Mouse (Mus musculus) limb, embryonic 10.5 days (tissue): ENCODE measurements around the gene Aamdc. TPM values are rescaled to one million over a fixed set of nuclear protein-coding genes. Genes with fewer than 3 reads are reported as not detected.
A peak's percentile ranks its signal among the peaks of the same experiment; 100 is the strongest.

Experiments used
- DNase-seq: peaks from one replicate; pipeline ENCODE4 v3.0.0-alpha.2; 2017; ENCODE audit warnings: low spot score
- H3K27ac ChIP-seq: fragments of 300-500 bp; sonication (generic); 2 replicates; pipeline ENCODE4 v1.5.1; 2016; ENCODE audit warnings: mild to moderate bottlenecking
- H3K27me3 ChIP-seq: fragments of 300-500 bp; sonication (generic); 2 replicates; pipeline ENCODE4 v1.6.1; 2016; ENCODE audit warnings: low read depth, mild to moderate bottlenecking; ENCODE audit not compliant: poor library complexity, severe bottlenecking
- H3K36me3 ChIP-seq: fragments of 300-500 bp; sonication (generic); 2 replicates; pipeline ENCODE4 v1.6.1; 2016; ENCODE audit warnings: mild to moderate bottlenecking, moderate library complexity
- H3K4me1 ChIP-seq: fragments of 300-500 bp; sonication (generic); 2 replicates; pipeline ENCODE4 v1.6.1; 2016
- H3K4me3 ChIP-seq: fragments of 300-500 bp; sonication (generic); 2 replicates; pipeline ENCODE4 v1.5.1; 2016; ENCODE audit warnings: mild to moderate bottlenecking, moderate library complexity
- H3K9me3 ChIP-seq: fragments of 300-500 bp; sonication (generic); replicated peaks from 2 replicates; pipeline ENCODE4 v1.6.1; 2016; ENCODE audit warnings: mild to moderate bottlenecking
- WGBS: fragments of 180-500 bp; shearing (Covaris S2); methylation state at CpG from one replicate; pipeline ENCODE4 v1.1.7; 2016; 5-methylcytosine and 5-hydroxymethylcytosine counted together
- polyA plus RNA-seq: library from polyadenylated mRNA; unstranded; fragments of >200 nt; fragmentation: Nextera tagmentation; extraction: Ambion mirVana; gene quantifications from 2 replicates; pipeline ENCODE4 v1.2.1, GENCODE M21; 2016

The Aamdc gene
- polyA plus RNA-seq = 28.7 and 39.8 TPM in 2 replicates

DNA sequence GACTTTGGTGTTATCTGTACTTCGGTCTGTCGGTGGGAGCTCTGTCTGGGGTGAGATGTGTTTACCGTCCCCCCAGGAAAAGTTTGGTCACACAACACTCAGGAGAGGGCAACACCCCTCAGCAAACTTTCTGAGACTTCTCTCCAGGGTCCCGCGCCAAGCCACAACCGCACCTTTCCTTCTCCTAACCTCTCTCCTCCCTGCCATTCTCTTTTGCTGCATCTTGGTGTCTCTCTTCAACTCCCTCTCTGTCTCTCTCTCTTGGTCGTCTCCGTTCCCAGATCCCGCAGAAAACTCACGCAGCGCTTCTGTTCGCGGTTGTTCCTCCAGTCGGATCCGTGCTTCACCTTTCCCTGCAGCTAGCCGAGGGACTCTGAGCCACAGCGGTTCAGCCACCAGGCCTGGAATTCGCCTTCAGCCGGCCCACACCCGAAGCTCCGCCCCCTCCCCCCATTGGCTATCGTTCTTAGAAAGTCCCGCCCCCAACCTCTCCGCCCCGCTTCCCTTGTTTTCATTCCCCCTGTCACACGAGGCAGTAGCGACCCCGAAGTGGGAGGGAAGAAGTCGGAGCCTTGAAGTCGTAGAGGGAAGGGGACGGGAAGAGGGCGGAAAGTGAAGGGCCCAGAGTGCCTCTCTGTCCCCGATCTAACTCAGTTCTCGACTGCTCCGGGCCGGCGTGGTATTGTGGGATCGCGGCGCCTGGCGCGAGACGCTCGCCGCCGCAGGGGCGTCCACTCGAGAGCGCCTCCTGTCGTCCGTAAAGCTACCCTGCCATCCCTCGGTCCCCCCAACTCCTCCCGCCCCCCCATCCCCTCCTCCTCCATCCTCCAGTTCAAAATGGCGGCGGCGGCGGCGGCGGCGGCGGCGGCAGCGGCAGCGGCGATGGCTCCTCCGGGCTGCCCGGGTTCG lies at the start of gene Aamdc, which contains the start of gene Rsf1:
Aamdc (minus strand) TSS at position 431 of the 909 bp plus-strand sequence.
Rsf1 (plus strand) TSS at position 823 of the 909 bp plus-strand sequence.
- H3K27me3 ChIP-seq = no peaks in the 10 kb centered on the region
- H3K36me3 ChIP-seq = 0 out of 2 replicates have a peak, but pooled peaks cover 3% of the 10 kb centered on the region
- H3K4me1 ChIP-seq = peaks cover 10% of the 10 kb centered on the region
- H3K9me3 ChIP-seq = no peaks in the 10 kb centered on the region
- H3K27ac ChIP-seq = peak within 1 kb of the TSS; percentile 100
- peak; percentile 95 for DNase-seq
- under 1% methylated on average over 52 of the region's 68 CpGs for WGBS
- H3K4me3 ChIP-seq = peak within 1 kb of the TSS; percentile 100

DNA sequence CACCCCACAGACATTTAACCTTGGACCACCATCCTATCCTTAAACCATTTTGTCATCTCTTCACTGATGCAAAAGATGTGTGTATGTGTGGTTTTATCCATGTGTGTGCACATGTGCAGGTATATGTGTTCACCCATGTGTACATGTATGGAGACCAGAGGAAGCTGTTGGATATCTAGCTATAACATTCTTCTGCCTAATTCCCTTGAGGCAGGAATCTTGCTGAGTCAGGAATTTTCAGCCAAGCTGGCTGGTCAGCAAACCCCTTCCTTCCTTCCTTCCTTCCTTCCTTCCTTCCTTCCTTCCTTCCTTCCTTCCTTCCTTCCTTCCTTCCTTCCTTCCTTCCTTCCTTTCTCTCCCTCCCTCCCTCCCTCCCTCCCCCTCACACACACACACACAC lies 44.1 kb upstream of the Aamdc start:
- no peak for DNase-seq
- H3K4me1 ChIP-seq = no peaks in the 10 kb centered on the region
- H3K27me3 ChIP-seq = no peaks in the 10 kb centered on the region
- peaks cover 11% of the 10 kb centered on the region for H3K36me3 ChIP-seq
- H3K9me3 ChIP-seq = no peaks in the 10 kb centered on the region
- H3K4me3 ChIP-seq = no peak overlapping the region
- no peak overlapping the region for H3K27ac ChIP-seq

DNA sequence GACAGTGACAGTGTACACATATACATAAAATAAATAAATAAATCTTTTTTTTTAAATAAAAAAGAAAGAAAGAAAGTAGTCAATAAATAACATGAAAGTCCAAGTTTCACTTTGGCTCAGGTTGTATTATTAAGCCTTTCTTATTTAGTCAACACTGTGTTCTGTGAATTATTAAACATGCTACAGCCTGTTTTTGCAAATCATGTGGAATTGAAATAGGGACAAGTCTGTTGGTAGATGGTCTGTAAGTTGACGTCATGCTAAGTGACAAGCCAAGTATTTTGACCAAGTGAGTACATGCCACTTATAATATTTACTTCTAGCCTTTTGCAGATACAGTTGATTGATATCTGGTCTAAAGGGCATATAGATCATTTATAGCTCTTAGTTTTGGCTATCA lies 43.4 kb upstream of the Aamdc start:
- Histone ChIP-seq H3K27ac (no peak overlapping the region), H3K4me1 (no peaks in the 10 kb centered on the region), H3K9me3 (no peaks in the 10 kb centered on the region), H3K4me3 (no peak overlapping the region), H3K36me3 (peaks cover 18% of the 10 kb centered on the region), H3K27me3 (no peaks in the 10 kb centered on the region)
- 91% methylated on average over 1 of the region's 1 CpGs for WGBS
- no peak for DNase-seq

DNA sequence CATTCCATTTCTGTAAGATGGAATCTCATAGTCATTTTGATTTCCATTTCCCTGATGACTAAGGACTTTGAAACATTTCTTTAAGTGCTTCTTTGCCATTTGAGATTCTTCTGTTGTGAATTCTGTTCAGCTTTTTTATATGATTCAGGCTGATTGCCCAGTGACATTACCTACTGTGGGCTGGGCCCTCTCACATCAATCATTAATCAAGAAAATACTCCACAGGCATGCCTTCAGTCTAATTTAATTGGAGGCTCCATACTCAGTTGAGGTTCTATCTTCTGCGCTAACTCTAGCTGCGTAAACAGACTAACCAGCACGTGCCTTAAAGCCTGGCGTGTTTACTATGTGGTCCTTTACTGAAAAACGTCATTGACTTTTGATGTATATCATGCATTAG lies 42.0 kb upstream of the Aamdc start:
- DNase-seq = no peak
- no peak overlapping the region for H3K27ac ChIP-seq
- no peak overlapping the region for H3K4me3 ChIP-seq
- H3K4me1 ChIP-seq = no peaks in the 10 kb centered on the region
- H3K36me3 ChIP-seq = peaks cover 24% of the 10 kb centered on the region
- no peaks in the 10 kb centered on the region for H3K9me3 ChIP-seq
- 97% methylated on average over 5 of the region's 5 CpGs for WGBS
- no peaks in the 10 kb centered on the region for H3K27me3 ChIP-seq

DNA sequence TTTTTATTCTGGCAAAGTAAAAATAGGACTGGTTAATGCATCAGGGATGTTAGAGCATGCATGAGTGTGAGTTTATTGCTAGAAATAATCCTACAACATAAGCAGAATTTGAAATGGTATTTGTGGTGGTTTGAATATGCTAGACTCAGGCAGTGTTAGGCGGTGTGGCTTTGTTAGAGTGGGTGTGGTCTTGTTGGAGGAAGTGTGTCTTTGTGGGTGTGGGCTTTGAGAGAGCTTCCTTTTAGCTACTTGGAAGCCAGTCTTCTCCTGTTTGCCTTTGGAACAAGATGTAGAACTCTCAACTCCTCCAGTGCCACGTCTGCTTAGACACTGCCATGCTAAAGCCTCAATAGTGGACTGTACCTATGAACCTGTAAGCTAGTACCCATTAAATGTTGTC lies 19.3 kb upstream of the Aamdc start:
- Histone ChIP-seq H3K4me1 (no peaks in the 10 kb centered on the region), H3K27ac (no peak overlapping the region), H3K36me3 (peaks cover 20% of the 10 kb centered on the region), H3K9me3 (no peaks in the 10 kb centered on the region), H3K4me3 (no peak overlapping the region), H3K27me3 (no peaks in the 10 kb centered on the region)
- no peak for DNase-seq
- 92% methylated on average over 2 of the region's 2 CpGs for WGBS

DNA sequence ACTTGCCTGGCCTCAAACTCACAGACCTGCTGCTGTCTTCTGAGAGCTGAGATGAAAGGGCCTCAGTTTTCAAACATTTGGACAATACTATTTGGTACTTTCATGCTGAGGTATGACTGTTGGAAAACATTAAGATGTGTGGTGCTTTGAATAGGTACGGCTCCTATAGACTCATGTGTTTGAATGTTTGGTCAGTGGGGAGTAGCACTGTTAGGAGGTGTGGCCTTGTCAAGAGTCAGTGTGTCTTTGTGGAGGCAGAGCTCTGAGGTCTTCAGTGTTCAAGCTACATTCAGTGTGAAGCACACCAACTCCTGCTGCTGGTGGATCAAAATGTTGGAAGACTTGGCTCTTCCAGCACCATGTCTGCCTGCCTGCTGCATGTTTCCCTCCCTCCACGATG lies 14.2 kb upstream of the Aamdc start:
- peaks cover 38% of the 10 kb centered on the region for H3K36me3 ChIP-seq
- H3K27ac ChIP-seq = no peak overlapping the region
- H3K4me3 ChIP-seq = no peak overlapping the region
- no peaks in the 10 kb centered on the region for H3K27me3 ChIP-seq
- DNase-seq = no peak
- H3K9me3 ChIP-seq = no peaks in the 10 kb centered on the region
- WGBS = 93% methylated on average over 2 of the region's 2 CpGs
- peaks cover 8% of the 10 kb centered on the region; the same call in 1 of the 2 replicates for H3K4me1 ChIP-seq

DNA sequence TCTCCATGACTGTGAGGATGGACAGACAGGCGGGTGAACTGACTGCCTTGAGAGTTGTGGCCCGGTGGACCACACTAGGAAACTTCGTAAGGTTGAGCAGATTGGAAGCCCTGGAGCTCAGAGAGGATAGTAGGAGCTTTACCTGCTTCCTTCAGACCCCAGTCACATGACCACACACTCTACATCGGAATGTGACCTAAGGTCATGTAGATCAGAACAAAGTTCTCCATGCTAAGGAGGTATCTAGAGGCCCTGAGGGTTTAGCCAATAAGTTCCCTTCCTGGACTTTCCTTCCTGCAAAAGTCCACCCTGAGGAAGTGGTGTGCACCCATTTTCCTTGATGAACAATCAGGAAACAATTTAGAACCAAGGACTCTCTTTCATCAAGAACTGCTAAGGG lies 13.1 kb upstream of the Aamdc start:
- H3K9me3 ChIP-seq = no peaks in the 10 kb centered on the region
- WGBS = 96% methylated on average over 4 of the region's 4 CpGs
- H3K27me3 ChIP-seq = no peaks in the 10 kb centered on the region
- no peak overlapping the region for H3K4me3 ChIP-seq
- peaks cover 8% of the 10 kb centered on the region; the same call in 1 of the 2 replicates for H3K4me1 ChIP-seq
- H3K36me3 ChIP-seq = peaks cover 38% of the 10 kb centered on the region
- DNase-seq = no peak
- H3K27ac ChIP-seq = no peak overlapping the region

DNA sequence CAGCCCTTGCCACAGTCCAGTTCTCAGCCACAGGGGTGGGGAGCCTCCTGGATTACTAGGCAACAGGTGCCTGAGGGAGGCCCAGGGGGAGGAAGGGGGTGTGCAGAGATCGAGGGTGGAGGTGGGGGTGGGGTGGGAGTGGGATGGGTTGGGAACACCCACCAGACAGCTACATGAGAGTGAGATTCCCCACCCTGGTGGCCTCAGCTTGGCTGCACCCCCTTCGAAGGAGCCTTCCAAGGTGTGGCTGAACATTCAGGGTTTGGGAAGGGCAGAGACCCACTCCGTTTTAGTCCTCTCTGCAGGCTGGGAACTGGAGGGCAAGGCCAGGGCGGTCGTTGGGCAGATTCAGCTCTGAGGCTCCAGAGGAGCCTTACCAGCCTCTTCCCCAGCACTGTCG lies 12.0 kb upstream of the Aamdc start:
- H3K4me3 ChIP-seq = no peak overlapping the region
- 77% methylated on average over 6 of the region's 6 CpGs for WGBS
- H3K27me3 ChIP-seq = no peaks in the 10 kb centered on the region
- peaks cover 38% of the 10 kb centered on the region for H3K36me3 ChIP-seq
- H3K9me3 ChIP-seq = no peaks in the 10 kb centered on the region
- no peak for DNase-seq
- no peak overlapping the region for H3K27ac ChIP-seq
- H3K4me1 ChIP-seq = peaks cover 8% of the 10 kb centered on the region; the same call in 1 of the 2 replicates

DNA sequence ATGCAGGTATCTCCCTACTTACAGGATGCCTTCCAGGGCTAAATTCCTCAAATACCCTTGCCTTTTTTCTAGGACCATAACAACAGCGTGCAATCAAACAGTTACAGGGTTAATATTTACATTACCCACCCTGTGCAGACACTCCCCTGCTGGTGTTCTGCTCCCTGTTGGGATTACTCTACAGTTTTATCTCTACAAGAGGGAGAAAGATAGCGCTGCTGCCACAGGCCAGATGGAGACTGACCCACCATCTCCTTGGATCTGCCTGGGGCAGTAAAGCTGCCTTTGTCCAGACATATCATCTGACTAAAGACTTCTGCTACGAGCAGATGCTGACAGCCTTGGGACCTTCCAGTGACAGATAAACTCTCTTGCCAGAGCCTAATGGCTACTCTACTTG lies 11.2 kb upstream of the Aamdc start:
- no peak for DNase-seq
- 22% methylated on average over 3 of the region's 3 CpGs for WGBS
- no peak overlapping the region for H3K4me3 ChIP-seq

DNA sequence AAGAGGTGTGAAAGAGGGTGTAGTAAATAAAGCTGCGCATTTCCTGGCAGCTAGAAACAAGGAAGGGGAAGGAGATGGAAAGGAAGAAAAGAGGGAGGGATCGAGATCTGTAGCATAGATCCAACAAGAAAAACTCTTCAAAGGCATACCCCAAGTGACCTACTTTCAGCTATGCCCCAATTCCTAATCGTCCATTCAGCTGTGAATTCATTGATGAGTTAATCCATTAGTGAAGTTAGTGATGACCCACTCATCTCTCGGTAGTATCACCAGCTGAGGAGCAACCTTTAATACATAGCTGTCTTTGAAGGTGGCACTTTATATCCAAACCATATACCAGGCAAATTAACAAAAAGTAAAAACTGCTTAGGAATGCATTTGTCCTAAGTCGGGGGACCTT lies 9.2 kb upstream of the Aamdc start:
- no peak overlapping the region for H3K27ac ChIP-seq
- peaks cover 24% of the 10 kb centered on the region for H3K36me3 ChIP-seq
- peaks cover 8% of the 10 kb centered on the region; the same call in 1 of the 2 replicates for H3K4me1 ChIP-seq
- WGBS = 84% methylated on average over 5 of the region's 5 CpGs
- no peaks in the 10 kb centered on the region for H3K9me3 ChIP-seq
- DNase-seq = no peak
- H3K4me3 ChIP-seq = no peak overlapping the region
- H3K27me3 ChIP-seq = no peaks in the 10 kb centered on the region

More for the DNA sequence above, 11.2 kb upstream of the Aamdc start:
- H3K36me3 ChIP-seq = peaks cover 38% of the 10 kb centered on the region
- H3K27me3 ChIP-seq = no peaks in the 10 kb centered on the region
- no peaks in the 10 kb centered on the region for H3K9me3 ChIP-seq
- H3K4me1 ChIP-seq = peaks cover 8% of the 10 kb centered on the region; the same call in 1 of the 2 replicates
- no peak overlapping the region for H3K27ac ChIP-seq

DNA sequence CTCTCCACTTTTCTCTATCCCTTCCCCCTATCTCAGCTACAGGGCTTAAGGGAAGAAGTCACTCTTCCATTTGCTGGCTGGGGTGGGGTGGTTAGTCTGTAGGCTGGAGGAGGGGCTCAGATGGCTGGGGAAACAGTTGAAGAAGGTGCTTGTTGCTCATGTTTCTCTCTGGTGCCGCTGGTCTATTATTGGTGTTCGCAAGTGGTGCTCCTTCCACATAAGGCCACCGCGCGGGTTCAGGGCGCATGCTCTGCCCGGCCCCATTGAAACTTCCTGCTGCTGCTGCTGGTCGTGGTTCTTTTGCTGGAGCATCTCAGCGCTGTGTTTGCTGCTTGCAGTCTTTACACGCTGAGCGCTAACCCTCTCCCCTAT lies 1.5 kb upstream of the Aamdc start:
- Histone ChIP-seq H3K27ac (peak overlapping the region; percentile 100), H3K27me3 (no peaks in the 10 kb centered on the region), H3K9me3 (no peaks in the 10 kb centered on the region), H3K4me1 (peaks cover 10% of the 10 kb centered on the region), H3K36me3 (no peaks in the 10 kb centered on the region), H3K4me3 (peak overlapping the region; percentile 100)
- DNase-seq = peak; percentile 88
- 1% methylated on average over 11 of the region's 11 CpGs for WGBS

DNA sequence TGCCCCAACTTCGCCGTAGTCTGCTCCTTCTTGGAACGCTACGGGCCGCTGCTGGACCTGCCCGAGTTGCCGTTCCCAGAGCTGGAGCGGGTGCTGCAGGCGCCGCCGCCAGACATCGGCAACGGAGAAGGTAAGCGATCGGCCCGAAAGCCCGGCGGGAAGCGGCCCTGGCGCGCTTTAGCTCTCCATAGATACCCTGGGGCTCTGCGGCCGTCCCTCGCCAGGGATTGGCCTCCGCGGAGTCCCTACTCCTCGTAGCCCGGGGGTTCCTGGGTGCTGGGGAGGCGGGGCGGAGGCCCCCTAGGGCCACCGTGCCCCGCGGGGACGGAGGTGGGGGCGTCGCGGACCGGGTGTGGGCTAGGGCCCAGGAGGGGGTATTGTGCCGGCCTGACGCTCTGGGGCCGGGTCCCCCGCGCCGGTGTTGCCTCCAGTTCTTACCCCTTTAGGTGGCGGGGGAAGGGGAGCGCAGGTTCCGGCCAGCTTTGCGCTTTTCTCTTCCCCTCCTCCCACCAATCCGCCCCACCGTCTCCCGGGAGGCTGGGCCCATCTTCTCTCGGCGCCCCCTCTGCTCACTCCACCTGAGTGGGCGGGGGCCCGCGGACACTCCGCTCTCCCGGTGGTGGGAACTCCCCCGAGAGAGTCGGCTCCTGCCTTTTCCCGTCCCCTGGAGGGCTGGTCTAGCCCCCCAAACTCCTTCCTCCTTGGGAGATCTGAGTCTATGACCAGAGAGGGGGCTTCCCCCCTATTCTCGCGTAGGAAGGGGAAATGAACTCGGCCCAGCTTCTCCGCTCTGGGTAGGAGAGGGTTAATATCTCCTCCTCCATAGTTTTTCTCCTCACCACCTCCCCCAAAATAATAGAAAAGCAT lies 912 bp upstream of the Aamdc start:
- Histone ChIP-seq H3K9me3 (no peaks in the 10 kb centered on the region), H3K27ac (peak overlapping the region; percentile 100), H3K27me3 (no peaks in the 10 kb centered on the region), H3K4me1 (peaks cover 10% of the 10 kb centered on the region), H3K36me3 (0 out of 2 replicates have a peak, but pooled peaks cover under 1% of the 10 kb centered on the region), H3K4me3 (peak overlapping the region; percentile 100)
- DNase-seq = peak; percentile 74
- under 1% methylated on average over 63 of the region's 65 CpGs for WGBS
